Mouse (Mus musculus): ENCODE data around the gene Akna.

Akna gene

GRCm38 (mm10) chr4:63409908-63410582 is 6.9 kb upstream of the Akna start:
- no peak for DNase-seq (ENCODE audit: low read depth)

GRCm38 (mm10) chr4:63409317-63409907 is 6.3 kb upstream of the Akna start:
- no peak for DNase-seq (ENCODE audit: low read depth)

- peak; percentile 1 for DNase-seq (ENCODE audit: low read depth)
Observed at GRCm38 (mm10) chr4:63408649-63409048, 5.5 kb upstream of the Akna start.

GRCm38 (mm10) chr4:63408247-63408646 is 5.1 kb upstream of the Akna start:
- no peak for DNase-seq (ENCODE audit: low read depth)

- DNase-seq (ENCODE audit: low read depth): no peak
Observed at GRCm38 (mm10) chr4:63405683-63406082, 2.5 kb upstream of the Akna start.

- no peak for DNase-seq (ENCODE audit: low read depth)
Observed at GRCm38 (mm10) chr4:63405051-63405450, 1.9 kb upstream of the Akna start.

GRCm38 (mm10) chr4:63404205-63404604 is 1.1 kb upstream of the Akna start:
- no peak for DNase-seq (ENCODE audit: low read depth)

GRCm38 (mm10) chr4:63402558-63402957 is 596 bp downstream of the Akna start:
- no peak for DNase-seq (ENCODE audit: low read depth)

- no peak for DNase-seq (ENCODE audit: low read depth)
Observed at GRCm38 (mm10) chr4:63402056-63402455, 1.1 kb downstream of the Akna start.

- peak; percentile 14 for DNase-seq (ENCODE audit: low read depth)
Observed at GRCm38 (mm10) chr4:63401620-63402019, 1.5 kb downstream of the Akna start.

GRCm38 (mm10) chr4:63400541-63401306 is 2.4 kb downstream of the Akna start:
- DNase-seq (ENCODE audit: low read depth): peak; percentile 11

GRCm38 (mm10) chr4:63399691-63400270 is 3.4 kb downstream of the Akna start:
- DNase-seq (ENCODE audit: low read depth): no peak

- peak; percentile 5 for DNase-seq (ENCODE audit: low read depth)
Observed at GRCm38 (mm10) chr4:63398854-63399609, 4.1 kb downstream of the Akna start.

GRCm38 (mm10) chr4:63397981-63398537 is 5.1 kb downstream of the Akna start:
- no peak for DNase-seq (ENCODE audit: low read depth)

- DNase-seq (ENCODE audit: low read depth): no peak
Observed at GRCm38 (mm10) chr4:63391322-63391721, 11.8 kb downstream of the Akna start.

GRCm38 (mm10) chr4:63389887-63390528 is 13.1 kb downstream of the Akna start:
- no peak for DNase-seq (ENCODE audit: low read depth)

GRCm38 (mm10) chr4:63389121-63389886 is 13.8 kb downstream of the Akna start:
- no peak for DNase-seq (ENCODE audit: low read depth)

GRCm38 (mm10) chr4:63388029-63388428 is 15.1 kb downstream of the Akna start:
- no peak for DNase-seq (ENCODE audit: low read depth)

GRCm38 (mm10) chr4:63385784-63386183 is 17.4 kb downstream of the Akna start:
- peak; percentile 5 for DNase-seq (ENCODE audit: low read depth)

GRCm38 (mm10) chr4:63385253-63385652 is 17.9 kb downstream of the Akna start:
- DNase-seq (ENCODE audit: low read depth): no peak

Data from 416B (cell line).